ENCODE assay signal across 9 mouse cellular contexts in genomic region chr14:13284091-13284844, GRCm38 (mm10). TPM values are rescaled to one million over a fixed set of nuclear protein-coding genes. Genes with fewer than 3 reads are reported as not detected.
DNase-seq lines count a peak whose midpoint lies in the region; ATAC-seq and TF ChIP-seq lines count a peak whose summit lies in the region.
"Had no signal": no experiment of that assay in that cellular context is flagged by ENCODE, and none has a peak within 500 bp of the region (broad histone marks: within the 10 kb centered on the region; RNA-seq: fewer than 3 reads in every experiment).

Gene Synpr, plus strand, starts transcription at chr14:13284780.

- peak within 1 kb of the TSS; percentile 23 for H3K9ac ChIP-seq in lung, embryonic 14.5 days

- no peak for TF ChIP-seq CTCF in lung, embryonic 14.5 days (IDR thresholded peaks at IDR 0.05; ENCODE audit: low read depth)

- H3K4me1 ChIP-seq in lung, embryonic 14.5 days (ENCODE audit: insufficient read depth): no peaks in the 10 kb centered on the region
- H3K4me1 ChIP-seq in midbrain, embryonic 10.5 days: peaks cover 15% of the 10 kb centered on the region

- no peaks in the 10 kb centered on the region for H3K9me3 ChIP-seq in lung, embryonic 14.5 days (ENCODE audit: low read depth, low read length)
- H3K9me3 ChIP-seq in midbrain, embryonic 10.5 days (replicated peaks): no peaks in the 10 kb centered on the region

- H3K36me3 ChIP-seq in lung, embryonic 14.5 days (ENCODE audit: insufficient read depth): no peaks in the 10 kb centered on the region
- no peaks in the 10 kb centered on the region for H3K36me3 ChIP-seq in midbrain, embryonic 10.5 days

- WGBS in lung, embryonic 14.5 days: 6% methylated on average over 27 of the region's 27 CpGs
- WGBS in midbrain, embryonic 10.5 days: 11% methylated on average over 27 of the region's 27 CpGs

- H3K4me3 ChIP-seq in lung, embryonic 14.5 days (ENCODE audit: low read depth, low read length): peak within 1 kb of the TSS; percentile 33
- peak within 1 kb of the TSS; percentile 53 for H3K4me3 ChIP-seq in midbrain, embryonic 10.5 days

- no peak within 1 kb of the TSS for H3K27ac ChIP-seq in lung, embryonic 14.5 days (ENCODE audit: low read depth)
- H3K27ac ChIP-seq in midbrain, embryonic 10.5 days (replicated peaks): 0 out of 2 replicates have a peak within 1 kb of the TSS, but pooled peaks have one; percentile 19

- peak within 1 kb of the TSS; percentile 71 for H3K4me2 ChIP-seq in lung, embryonic 14.5 days

- peak; percentile 91 for DNase-seq in lung, embryonic 14.5 days
- DNase-seq in lung, postnatal 14 days: no peak
- peak; percentile 82 for DNase-seq in cerebellum, adult 9-11 months
- DNase-seq in frontal cortex, adult 2 months (ENCODE audit: extremely low spot score in 1 of 2, low spot score in 1 of 2): peak; percentile 22 to 66
- peak; percentile 79 to 90 for DNase-seq in layer of hippocampus, postnatal 14 days (ENCODE audit: low spot score in 2 of 2)
- DNase-seq in midbrain, embryonic 10.5 days (ENCODE audit: low spot score): peak; percentile 87
- DNase-seq in right cerebral cortex, postnatal 4 days: peak; percentile 70

- no peaks in the 10 kb centered on the region for H3K27me3 ChIP-seq in lung, embryonic 14.5 days (ENCODE audit: insufficient read depth, low read length)
- H3K27me3 ChIP-seq in midbrain, embryonic 10.5 days (ENCODE audit: low read depth, poor library complexity, severe bottlenecking): peaks cover 31% of the 10 kb centered on the region

- peak; percentile 100 for ATAC-seq in lung, embryonic 14.5 days (ENCODE audit: insufficient read depth)
- ATAC-seq in monocyte, adult 5-6 weeks (replicated peaks; ENCODE audit: insufficient number of reproducible peaks, low FRiP score, low TSS enrichment, poor library complexity, severe bottlenecking): no peak

RNA-seq across cellular contexts. Expression of gene Synpr, which starts in this region (rescaled TPM):
- polyA plus RNA-seq in lung, embryonic 14.5 days (2014; fragmentation: Nextera tagmentation; extraction: Ambion mirVana): 1.5 and 2.8 TPM in 2 replicates
- 334 and 350 TPM in 2 replicates for polyA plus RNA-seq in frontal cortex, adult 2 months (2012; rRNA removed)
- total RNA-seq in layer of hippocampus, postnatal 14 days (2021): 100 to 1,000 TPM; 141 to 162 TPM
- polyA plus RNA-seq in midbrain, embryonic 10.5 days (2016; fragmentation: Nextera tagmentation; extraction: Ambion mirVana): 2.6 and 4.4 TPM in 2 replicates
- total RNA-seq in monocyte, adult 5-6 weeks (2017): not detected in 3 replicates
- total RNA-seq: neutrophil, adult 5-6 weeks had no signal

Comparison
In these comparisons a context has a peak if more than half of its experiments do, and no peak if none do; other contexts are left out.
1. RNA of gene Synpr (total RNA-seq): 141 to 162 TPM in layer of hippocampus, postnatal 14 days; not detected in monocyte, adult 5-6 weeks; every median in the first group is over 100 times any median in the second.
2. RNA of gene Synpr (polyA plus RNA-seq): 334 to 350 TPM in frontal cortex, adult 2 months; 1.5 to 2.8 TPM in lung, embryonic 14.5 days and 2.6 to 4.4 TPM in midbrain, embryonic 10.5 days; every median in the first group is over 10 times any median in the second.